Mouse (Mus musculus): ENCODE data around the gene Aqp2.
A peak's percentile ranks its signal among the peaks of the same experiment; 100 is the strongest.

DNA sequence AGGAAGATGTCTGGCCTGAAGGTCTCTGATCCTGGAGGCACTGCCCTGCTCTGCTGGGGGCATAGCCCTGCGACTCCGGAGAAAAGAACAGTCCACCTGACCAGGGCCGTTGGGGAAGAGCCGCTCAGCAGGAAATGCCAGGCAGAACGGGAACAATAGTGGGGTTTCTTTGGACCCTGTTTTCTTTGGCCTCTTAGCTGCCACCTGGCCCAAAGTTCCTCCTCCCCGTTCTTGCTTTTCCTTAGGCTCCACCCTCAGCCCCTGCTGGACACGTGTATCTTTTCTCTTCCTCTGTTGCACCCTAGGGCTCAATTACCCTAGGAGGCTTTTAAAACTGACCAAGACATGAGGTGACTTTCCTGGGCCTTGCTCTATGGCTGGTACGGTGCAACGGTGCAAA is 10.4 kb downstream of the Aqp2 start:
- TF ChIP-seq USF1 (IDR thresholded peaks at IDR 0.05; ENCODE audit: low read depth): no peak
- no peak for TF ChIP-seq CTCF (IDR thresholded peaks at IDR 0.05; ENCODE audit: control insufficient read depth, insufficient read depth, insufficient read length)
- peak; percentile 60 for TF ChIP-seq MAX (IDR thresholded peaks at IDR 0.05)
- TF ChIP-seq MYOD1 (IDR thresholded peaks at IDR 0.05; ENCODE audit: control insufficient read depth, insufficient read length, low read depth): no peak
- TF ChIP-seq MYOG (IDR thresholded peaks at IDR 0.05; ENCODE audit: control insufficient read depth, extremely low read depth, insufficient read length): no peak
- TF ChIP-seq CEBPB (IDR thresholded peaks at IDR 0.05; ENCODE audit: low read depth): no peak
- no peak for TF ChIP-seq FOSL1 (IDR thresholded peaks at IDR 0.05; ENCODE audit: insufficient read depth, low read length, poor library complexity, severe bottlenecking)

Data from C2C12 (cell line).